Mouse (Mus musculus) small intestine, adult 2 months (tissue): Measurements from ENCODE around the gene N4bp2l1.

Source experiments
- CTCF ChIP-seq: fragments of 200-500 bp; IDR thresholded peaks from 2 replicates; pipeline ENCODE4 v1.5.1; 2012; ENCODE audit warnings: low read depth, mild to moderate bottlenecking, control low read depth, inconsistent platforms, low read length, moderate library complexity, mixed read lengths; ENCODE audit not compliant: insufficient replicate concordance, insufficient read length; ENCODE audit errors: extremely low read depth
- POLR2A ChIP-seq: fragments of 200-500 bp; IDR thresholded peaks from 2 replicates; pipeline ENCODE4 v1.6.1; 2012; ENCODE audit warnings: low read depth, mild to moderate bottlenecking, control low read depth, inconsistent platforms, low read length, moderate library complexity

GRCm38 (mm10) chr5:150564426-150564825 lies 32.6 kb downstream of the N4bp2l1 start:
- TF ChIP-seq POLR2A (no peak), CTCF (no peak)
